Mouse (Mus musculus): ENCODE measurements around the gene Kmo. TPM values are rescaled to one million over a fixed set of nuclear protein-coding genes. Genes with fewer than 3 reads are reported as not detected.

Kmo gene
- total and polyA plus RNA-seq, 3 experiments = 0.20 to 0.49 (median 0.34) TPM

DNA sequence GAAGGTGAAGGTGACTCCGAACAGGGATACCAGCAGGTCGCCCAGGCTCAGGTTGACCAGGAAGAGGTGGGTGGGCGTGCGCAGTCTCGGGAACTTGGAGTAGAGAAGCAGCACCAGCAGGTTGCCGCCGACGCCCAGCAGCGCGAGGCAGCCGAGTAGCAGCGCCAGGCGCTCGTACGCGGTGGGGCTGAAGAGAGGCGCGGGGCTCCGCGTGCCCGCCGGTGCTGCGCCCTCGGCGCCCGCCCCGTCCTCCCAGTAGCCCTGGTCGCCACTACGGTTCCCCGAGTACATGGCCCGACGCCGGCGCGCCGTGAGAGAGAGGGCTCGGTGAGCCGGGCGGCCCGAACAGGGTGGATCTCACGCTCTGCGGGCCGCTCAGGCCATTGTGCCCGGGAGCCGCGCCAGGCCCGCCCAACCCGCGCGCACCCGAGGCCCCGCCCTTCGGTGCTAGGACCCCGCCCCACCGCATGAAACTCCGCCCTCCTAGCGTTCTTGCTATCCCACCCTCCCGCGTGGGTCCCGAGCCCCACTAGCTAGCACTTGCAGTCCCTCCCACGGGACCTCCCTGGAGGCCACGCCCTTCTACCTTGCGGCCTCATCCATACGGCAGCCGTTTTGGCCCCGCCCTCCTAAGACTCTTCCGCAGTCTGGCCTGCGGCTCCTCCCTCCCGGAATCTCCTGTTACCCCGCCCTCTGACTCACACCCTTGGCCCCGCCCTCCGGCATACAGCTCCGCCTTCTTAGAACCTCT, 72.2 kb downstream of the Kmo start, which contains the start of the genes Opn3 and Chml:
Gene Opn3 (minus strand): TSS at position 531 of the 751 bp plus-strand sequence.
Gene Chml (minus strand): TSS at position 656 of the 751 bp plus-strand sequence.
- TF ChIP-seq CTCF (IDR thresholded peaks at IDR 0.05) (no peak; the same call in 1 of the 2 replicates), EP300 (IDR thresholded peaks at IDR 0.05; ENCODE audit: insufficient read depth, low read depth, low read length) (no peak), POLR2A (IDR thresholded peaks at IDR 0.05; ENCODE audit: insufficient read depth, low read depth, low read length) (peak; percentile 86)
- peak; percentile 99 for DNase-seq
- WGBS = under 1% methylated on average over 72 of the region's 73 CpGs
- Histone ChIP-seq H3K36me3 (ENCODE audit: control insufficient read depth, insufficient read depth, low read length) (0 out of 2 replicates have a peak, but pooled peaks cover 2% of the 10 kb centered on the region), H3K27ac (peak within 1 kb of the TSS; percentile 91), H3K79me2 (replicated peaks; ENCODE audit: control insufficient read depth, insufficient read depth, low read length) (no peaks in the 10 kb centered on the region), H3K4me1 (ENCODE audit: control insufficient read depth, insufficient read depth, low read length) (peaks cover 1% of the 10 kb centered on the region; the same call in 1 of the 2 replicates), H3K4me3 (peak within 1 kb of the TSS; percentile 95), H3K27me3 (ENCODE audit: control insufficient read depth, insufficient read depth, low read length) (no peaks in the 10 kb centered on the region), H3K9ac (ENCODE audit: low read depth, low read length) (peak within 1 kb of the TSS; percentile 73)
- intact Hi-C loops (cut with DNase I) = loop anchor here (2.0 kb wide), 1 partner anchor 68 kb away; the partner anchor contains the start of gene Fh1

- Histone ChIP-seq H3K9ac (ENCODE audit: low read depth, low read length) (no peak overlapping the region), H3K4me1 (ENCODE audit: control insufficient read depth, insufficient read depth, low read length) (peaks cover 1% of the 10 kb centered on the region; the same call in 1 of the 2 replicates), H3K36me3 (ENCODE audit: control insufficient read depth, insufficient read depth, low read length) (0 out of 2 replicates have a peak, but pooled peaks cover 2% of the 10 kb centered on the region), H3K27me3 (ENCODE audit: control insufficient read depth, insufficient read depth, low read length) (no peaks in the 10 kb centered on the region), H3K4me3 (peak overlapping the region; percentile 95), H3K27ac (no peak overlapping the region; the same call in 1 of the 2 replicates), H3K79me2 (replicated peaks; ENCODE audit: control insufficient read depth, insufficient read depth, low read length) (no peaks in the 10 kb centered on the region)
- WGBS = under 1% methylated on average over 17 of the region's 17 CpGs
- peak; percentile 40; the same call in 1 of the 2 replicates for TF ChIP-seq POLR2A (IDR thresholded peaks at IDR 0.05; ENCODE audit: insufficient read depth, low read depth, low read length)
- TF ChIP-seq CTCF (IDR thresholded peaks at IDR 0.05) = no peak
- DNase-seq = no peak
- intact Hi-C loops (cut with DNase I) = loop anchor here (2.0 kb wide), 1 partner anchor 68 kb away; the partner anchor contains the start of gene Fh1
Measured at GRCm38 (mm10) chr1:175692997-175693361, 72.8 kb downstream of the Kmo start.

GRCm38 (mm10) chr1:175693429-175693960, 73.3 kb downstream of the Kmo start:
- intact Hi-C loops (cut with DNase I) = loop anchor here (2.0 kb wide), 1 partner anchor 69 kb away; the partner anchor contains the start of gene Fh1
- peaks cover 1% of the 10 kb centered on the region; the same call in 1 of the 2 replicates for H3K4me1 ChIP-seq (ENCODE audit: control insufficient read depth, insufficient read depth, low read length)
- H3K4me3 ChIP-seq = peak overlapping the region; percentile 95
- DNase-seq = no peak
- 25% methylated on average over 12 of the region's 12 CpGs for WGBS
- 0 out of 2 replicates have a peak, but pooled peaks cover 2% of the 10 kb centered on the region for H3K36me3 ChIP-seq (ENCODE audit: control insufficient read depth, insufficient read depth, low read length)
- H3K27me3 ChIP-seq (ENCODE audit: control insufficient read depth, insufficient read depth, low read length) = no peaks in the 10 kb centered on the region
- no peak overlapping the region; the same call in 1 of the 2 replicates for H3K27ac ChIP-seq
- H3K9ac ChIP-seq (ENCODE audit: low read depth, low read length) = no peak overlapping the region
- H3K79me2 ChIP-seq (replicated peaks; ENCODE audit: control insufficient read depth, insufficient read depth, low read length) = no peaks in the 10 kb centered on the region
- no peak for TF ChIP-seq EP300 (IDR thresholded peaks at IDR 0.05; ENCODE audit: insufficient read depth, low read depth, low read length)
- TF ChIP-seq POLR2A (IDR thresholded peaks at IDR 0.05; ENCODE audit: insufficient read depth, low read depth, low read length) = no peak
- no peak for TF ChIP-seq CTCF (IDR thresholded peaks at IDR 0.05)

- intact Hi-C loops (cut with DNase I) = no loop called here
Measured at GRCm38 (mm10) chr1:175698293-175698692, 78.1 kb downstream of the Kmo start, which contains the start of gene Wdr64. Gene Wdr64, plus strand, starts transcription at chr1:175698593.

GRCm38 (mm10) chr1:175699375-175699774, 79.2 kb downstream of the Kmo start:
- TF ChIP-seq POLR2A (IDR thresholded peaks at IDR 0.05; ENCODE audit: insufficient read depth, low read depth, low read length) (no peak), EP300 (IDR thresholded peaks at IDR 0.05; ENCODE audit: insufficient read depth, low read depth, low read length) (no peak), CTCF (IDR thresholded peaks at IDR 0.05) (no peak)
- no peaks in the 10 kb centered on the region for H3K36me3 ChIP-seq (ENCODE audit: control insufficient read depth, insufficient read depth, low read length)
- DNase-seq = no peak
- intact Hi-C loops (cut with DNase I) = no loop called here
- H3K9ac ChIP-seq (ENCODE audit: low read depth, low read length) = no peak overlapping the region
- WGBS = 31% methylated on average over 3 of the region's 3 CpGs
- H3K79me2 ChIP-seq (replicated peaks; ENCODE audit: control insufficient read depth, insufficient read depth, low read length) = no peaks in the 10 kb centered on the region
- H3K4me3 ChIP-seq = no peak overlapping the region
- no peaks in the 10 kb centered on the region for H3K27me3 ChIP-seq (ENCODE audit: control insufficient read depth, insufficient read depth, low read length)
- no peak overlapping the region for H3K27ac ChIP-seq
- no peaks in the 10 kb centered on the region for H3K4me1 ChIP-seq (ENCODE audit: control insufficient read depth, insufficient read depth, low read length)

More at GRCm38 (mm10) chr1:175698293-175698692, 78.1 kb downstream of the Kmo start, which contains the start of gene Wdr64:
- WGBS = 79% methylated on average over 1 of the region's 1 CpGs
- Histone ChIP-seq H3K36me3 (ENCODE audit: control insufficient read depth, insufficient read depth, low read length) (no peaks in the 10 kb centered on the region), H3K4me3 (no peak within 1 kb of the TSS), H3K79me2 (replicated peaks; ENCODE audit: control insufficient read depth, insufficient read depth, low read length) (no peaks in the 10 kb centered on the region), H3K4me1 (ENCODE audit: control insufficient read depth, insufficient read depth, low read length) (peaks cover 1% of the 10 kb centered on the region; the same call in 1 of the 2 replicates), H3K9ac (ENCODE audit: low read depth, low read length) (no peak within 1 kb of the TSS), H3K27ac (no peak within 1 kb of the TSS), H3K27me3 (ENCODE audit: control insufficient read depth, insufficient read depth, low read length) (no peaks in the 10 kb centered on the region)
- TF ChIP-seq CTCF (IDR thresholded peaks at IDR 0.05) (no peak), EP300 (IDR thresholded peaks at IDR 0.05; ENCODE audit: insufficient read depth, low read depth, low read length) (no peak), POLR2A (IDR thresholded peaks at IDR 0.05; ENCODE audit: insufficient read depth, low read depth, low read length) (no peak)
- no peak for DNase-seq
